Mouse (Mus musculus): ENCODE measurements around the gene Pycr2. TPM values are rescaled to one million over a fixed set of nuclear protein-coding genes. Genes with fewer than 3 reads are reported as not detected.

The Pycr2 gene
- polyA plus RNA-seq, 1 experiment from 2014 or later, result 111 TPM

DNA sequence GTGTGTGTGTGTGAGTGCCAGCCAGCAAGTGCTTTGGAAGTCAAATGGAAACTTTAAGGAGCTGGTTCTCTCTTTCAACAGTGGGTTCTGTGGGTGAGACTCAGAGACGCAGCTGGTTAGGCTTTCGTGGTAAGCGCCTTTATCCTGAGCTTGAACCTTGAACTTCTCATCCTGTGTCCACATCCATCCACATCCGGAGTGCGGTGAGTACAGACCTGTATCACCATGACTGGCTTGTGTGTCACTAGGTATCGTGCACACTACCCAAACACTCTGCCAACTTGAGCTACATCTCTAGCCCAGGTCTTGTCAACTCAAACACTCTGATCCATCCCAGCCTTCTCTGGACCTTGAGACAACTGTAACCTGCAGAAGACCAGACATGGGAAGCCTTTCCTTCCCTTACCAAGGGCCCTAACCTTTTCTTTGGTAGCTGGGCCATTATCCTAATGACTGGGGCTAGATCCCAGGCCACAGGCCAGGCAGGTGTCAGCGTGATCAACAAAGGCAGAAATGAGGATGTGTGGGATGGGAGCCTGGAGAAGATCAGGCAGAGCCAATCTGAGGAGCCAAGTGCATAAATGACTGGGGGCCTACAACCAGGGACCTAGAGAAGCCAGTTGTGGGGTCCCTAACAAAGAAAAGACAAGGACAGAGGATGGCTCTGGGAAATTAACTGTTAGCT is 36.8 kb downstream of the Pycr2 start:
- Histone ChIP-seq H3K9ac (ENCODE audit: low read length) (no peak overlapping the region), H3K4me2 (ENCODE audit: low read depth, low read length, severe bottlenecking) (no peak overlapping the region), H3K27me3 (ENCODE audit: control insufficient read depth, insufficient read depth, low read length) (peaks cover 42% of the 10 kb centered on the region), H3K9me3 (ENCODE audit: control insufficient read depth, low read length) (no peaks in the 10 kb centered on the region), H3K4me3 (ENCODE audit: low read depth, low read length) (no peak overlapping the region), H3K27ac (ENCODE audit: low read depth, low read length) (no peak overlapping the region), H3K4me1 (replicated peaks; ENCODE audit: control insufficient read depth, insufficient read depth, low read length) (peaks cover 4% of the 10 kb centered on the region; the same call in 1 of the 2 replicates), H3K36me3 (ENCODE audit: control insufficient read depth, insufficient read depth, low read length) (no peaks in the 10 kb centered on the region)
- no peak for DNase-seq (ENCODE audit: low spot score)
- WGBS, result 87% methylated on average over 7 of the region's 7 CpGs
- no peak for ATAC-seq (replicated peaks; ENCODE audit: low FRiP score)

DNA sequence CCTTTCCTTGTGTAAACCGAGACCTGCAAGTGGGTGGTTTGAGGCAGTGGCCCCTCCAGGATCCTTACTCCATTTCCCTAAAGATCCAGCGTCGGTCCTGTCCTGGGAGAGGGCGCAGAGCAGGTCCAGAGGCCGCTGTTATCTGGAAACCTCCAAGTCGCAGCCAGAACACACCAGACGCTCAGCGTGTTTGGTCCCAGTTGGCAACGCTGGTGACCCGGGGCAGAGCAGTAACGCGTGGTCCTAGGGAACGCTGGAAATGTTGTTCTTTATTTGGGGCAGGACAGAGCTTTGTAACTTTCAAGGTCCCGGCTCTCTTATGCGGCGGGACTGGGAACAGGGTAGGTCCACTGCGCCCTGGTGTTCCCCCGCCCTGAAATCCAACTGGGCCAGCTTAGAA is 37.6 kb downstream of the Pycr2 start:
- H3K27me3 ChIP-seq (ENCODE audit: control insufficient read depth, insufficient read depth, low read length), result peaks cover 35% of the 10 kb centered on the region
- no peak overlapping the region for H3K27ac ChIP-seq (ENCODE audit: low read depth, low read length)
- no peaks in the 10 kb centered on the region for H3K9me3 ChIP-seq (ENCODE audit: control insufficient read depth, low read length)
- WGBS, result 4% methylated on average over 18 of the region's 18 CpGs
- DNase-seq (ENCODE audit: low spot score), result peak; percentile 64
- no peaks in the 10 kb centered on the region for H3K36me3 ChIP-seq (ENCODE audit: control insufficient read depth, insufficient read depth, low read length)
- ATAC-seq (replicated peaks; ENCODE audit: low FRiP score), result 0 out of 2 replicates have a peak, but pooled peaks have one; percentile 8
- peak overlapping the region; percentile 78 for H3K4me3 ChIP-seq (ENCODE audit: low read depth, low read length)
- peaks cover 4% of the 10 kb centered on the region; the same call in 1 of the 2 replicates for H3K4me1 ChIP-seq (replicated peaks; ENCODE audit: control insufficient read depth, insufficient read depth, low read length)
- H3K9ac ChIP-seq (ENCODE audit: low read length), result peak overlapping the region; percentile 81
- peak overlapping the region; percentile 94 for H3K4me2 ChIP-seq (ENCODE audit: low read depth, low read length, severe bottlenecking)

GRCm38 (mm10) chr1:180942166-180943031 is 38.3 kb downstream of the Pycr2 start, which contains the start of gene Tmem63a:
TSS of gene Tmem63a (plus strand) at chr1:180942344.
- no peaks in the 10 kb centered on the region for H3K9me3 ChIP-seq (ENCODE audit: control insufficient read depth, low read length)
- under 1% methylated on average over 70 of the region's 73 CpGs for WGBS
- peak within 1 kb of the TSS; percentile 78 for H3K4me3 ChIP-seq (ENCODE audit: low read depth, low read length)
- H3K36me3 ChIP-seq (ENCODE audit: control insufficient read depth, insufficient read depth, low read length), result no peaks in the 10 kb centered on the region
- peak within 1 kb of the TSS; percentile 94 for H3K4me2 ChIP-seq (ENCODE audit: low read depth, low read length, severe bottlenecking)
- peaks cover 30% of the 10 kb centered on the region for H3K27me3 ChIP-seq (ENCODE audit: control insufficient read depth, insufficient read depth, low read length)
- peak within 1 kb of the TSS; percentile 81 for H3K9ac ChIP-seq (ENCODE audit: low read length)
- peak; percentile 82 for DNase-seq (ENCODE audit: low spot score)
- H3K27ac ChIP-seq (ENCODE audit: low read depth, low read length), result no peak within 1 kb of the TSS
- H3K4me1 ChIP-seq (replicated peaks; ENCODE audit: control insufficient read depth, insufficient read depth, low read length), result peaks cover 4% of the 10 kb centered on the region; the same call in 1 of the 2 replicates
- peak; percentile 58 for ATAC-seq (replicated peaks; ENCODE audit: low FRiP score)

- no peaks in the 10 kb centered on the region for H3K9me3 ChIP-seq (ENCODE audit: control insufficient read depth, low read length)
- H3K36me3 ChIP-seq (ENCODE audit: control insufficient read depth, insufficient read depth, low read length), result no peaks in the 10 kb centered on the region
- 36% methylated on average over 11 of the region's 11 CpGs for WGBS
- H3K27me3 ChIP-seq (ENCODE audit: control insufficient read depth, insufficient read depth, low read length), result peaks cover 26% of the 10 kb centered on the region
- H3K9ac ChIP-seq (ENCODE audit: low read length), result peak overlapping the region; percentile 81
- H3K4me2 ChIP-seq (ENCODE audit: low read depth, low read length, severe bottlenecking), result peak overlapping the region; percentile 94
- no peak for ATAC-seq (replicated peaks; ENCODE audit: low FRiP score)
- peaks cover 4% of the 10 kb centered on the region; the same call in 1 of the 2 replicates for H3K4me1 ChIP-seq (replicated peaks; ENCODE audit: control insufficient read depth, insufficient read depth, low read length)
- no peak for DNase-seq (ENCODE audit: low spot score)
- peak overlapping the region; percentile 78 for H3K4me3 ChIP-seq (ENCODE audit: low read depth, low read length)
- H3K27ac ChIP-seq (ENCODE audit: low read depth, low read length), result no peak overlapping the region
Observed at GRCm38 (mm10) chr1:180943032-180943644, 39.0 kb downstream of the Pycr2 start.

DNA sequence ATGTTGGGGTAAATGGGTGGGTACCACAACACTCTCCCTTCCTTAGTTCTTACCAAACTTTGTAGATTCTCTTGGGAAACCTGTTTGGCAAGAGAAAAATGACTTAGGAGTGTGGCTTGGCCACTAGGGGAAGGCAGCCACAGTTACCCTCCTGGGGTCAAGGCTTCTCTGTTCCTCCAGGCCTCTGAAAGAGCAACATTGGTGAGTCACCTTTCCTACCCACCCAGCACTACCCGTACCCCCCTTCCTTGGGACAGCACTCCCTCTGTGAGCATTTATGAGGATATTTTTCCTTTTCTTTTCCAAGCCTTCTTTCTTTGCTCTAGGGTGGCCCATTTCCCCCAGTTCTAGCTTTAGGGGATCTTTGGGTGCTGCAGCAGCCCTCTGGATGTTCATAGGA is 39.8 kb downstream of the Pycr2 start:
- Histone ChIP-seq H3K4me1 (replicated peaks; ENCODE audit: control insufficient read depth, insufficient read depth, low read length) (peaks cover 4% of the 10 kb centered on the region; the same call in 1 of the 2 replicates), H3K36me3 (ENCODE audit: control insufficient read depth, insufficient read depth, low read length) (no peaks in the 10 kb centered on the region), H3K4me2 (ENCODE audit: low read depth, low read length, severe bottlenecking) (no peak overlapping the region), H3K4me3 (ENCODE audit: low read depth, low read length) (no peak overlapping the region), H3K27ac (ENCODE audit: low read depth, low read length) (no peak overlapping the region), H3K9me3 (ENCODE audit: control insufficient read depth, low read length) (no peaks in the 10 kb centered on the region), H3K9ac (ENCODE audit: low read length) (no peak overlapping the region), H3K27me3 (ENCODE audit: control insufficient read depth, insufficient read depth, low read length) (peaks cover 26% of the 10 kb centered on the region)
- ATAC-seq (replicated peaks; ENCODE audit: low FRiP score), result no peak
- DNase-seq (ENCODE audit: low spot score), result no peak
- WGBS, result 75% methylated on average over 1 of the region's 1 CpGs

GRCm38 (mm10) chr1:180944553-180944952 is 40.5 kb downstream of the Pycr2 start:
- ATAC-seq (replicated peaks; ENCODE audit: low FRiP score), result no peak
- H3K27ac ChIP-seq (ENCODE audit: low read depth, low read length), result no peak overlapping the region
- 81% methylated on average over 4 of the region's 4 CpGs for WGBS

DNA sequence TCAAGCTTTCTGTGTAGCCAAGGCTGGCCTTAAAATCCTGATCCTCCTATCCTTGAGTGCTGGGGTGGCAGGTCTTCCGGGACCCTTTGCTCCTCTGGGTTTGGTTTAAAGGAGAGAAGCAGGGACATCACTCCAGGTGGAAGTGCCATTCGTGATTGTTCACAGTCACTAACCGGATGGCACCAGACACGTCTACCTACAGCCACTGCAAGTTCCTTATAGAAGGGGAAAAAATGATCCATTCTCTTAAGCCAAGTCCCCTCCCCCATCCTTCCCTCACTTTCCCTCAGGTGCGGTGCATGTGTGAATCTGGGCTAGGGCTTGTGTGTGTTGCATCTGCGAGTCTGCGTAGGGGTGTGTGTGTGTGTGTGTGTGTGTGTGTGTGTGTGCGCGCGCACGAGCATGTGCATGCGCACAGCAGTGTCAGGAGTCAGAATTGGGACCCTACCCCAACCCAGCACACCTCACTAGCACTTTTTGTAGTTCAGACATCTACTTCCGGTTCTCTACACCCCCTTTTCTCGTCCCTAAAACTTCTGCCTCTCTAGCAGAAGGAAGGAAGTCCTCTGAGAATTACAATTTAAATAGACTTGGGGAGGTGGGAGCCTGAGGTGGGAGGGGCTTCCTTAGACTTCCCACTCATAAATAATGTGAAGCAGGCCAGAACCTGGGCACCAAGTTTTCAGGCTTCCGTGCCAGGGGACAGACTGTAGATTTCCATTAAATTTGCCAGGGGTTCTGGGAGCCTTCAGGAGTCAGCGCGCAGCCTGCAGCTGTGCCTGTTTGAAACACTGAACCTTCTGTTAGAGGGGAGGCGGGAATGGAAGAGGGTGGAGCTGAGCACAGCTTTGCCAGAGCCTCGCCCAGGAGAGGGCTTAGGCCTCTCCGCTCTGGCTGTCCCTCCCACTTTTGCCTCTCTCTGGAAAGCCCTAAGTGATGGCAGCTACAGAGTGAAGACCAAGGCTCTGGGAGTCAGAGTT is 41.2 kb downstream of the Pycr2 start:
- Histone ChIP-seq H3K4me1 (replicated peaks; ENCODE audit: control insufficient read depth, insufficient read depth, low read length) (peaks cover 4% of the 10 kb centered on the region; the same call in 1 of the 2 replicates), H3K4me3 (ENCODE audit: low read depth, low read length) (no peak overlapping the region), H3K27ac (ENCODE audit: low read depth, low read length) (no peak overlapping the region), H3K27me3 (ENCODE audit: control insufficient read depth, insufficient read depth, low read length) (peaks cover 26% of the 10 kb centered on the region), H3K36me3 (ENCODE audit: control insufficient read depth, insufficient read depth, low read length) (no peaks in the 10 kb centered on the region), H3K4me2 (ENCODE audit: low read depth, low read length, severe bottlenecking) (peak overlapping the region; percentile 28; the same call in 1 of the 2 replicates), H3K9ac (ENCODE audit: low read length) (peak overlapping the region; percentile 0; the same call in 1 of the 2 replicates), H3K9me3 (ENCODE audit: control insufficient read depth, low read length) (no peaks in the 10 kb centered on the region)
- peak; percentile 67 for DNase-seq (ENCODE audit: low spot score)
- ATAC-seq (replicated peaks; ENCODE audit: low FRiP score), result peak; percentile 54; the same call in 1 of the 2 replicates
- 27% methylated on average over 20 of the region's 20 CpGs for WGBS

More at GRCm38 (mm10) chr1:180944553-180944952, 40.5 kb downstream of the Pycr2 start:
- Histone ChIP-seq H3K9me3 (ENCODE audit: control insufficient read depth, low read length) (no peaks in the 10 kb centered on the region), H3K36me3 (ENCODE audit: control insufficient read depth, insufficient read depth, low read length) (no peaks in the 10 kb centered on the region), H3K4me1 (replicated peaks; ENCODE audit: control insufficient read depth, insufficient read depth, low read length) (peaks cover 4% of the 10 kb centered on the region; the same call in 1 of the 2 replicates), H3K27me3 (ENCODE audit: control insufficient read depth, insufficient read depth, low read length) (peaks cover 26% of the 10 kb centered on the region), H3K9ac (ENCODE audit: low read length) (no peak overlapping the region), H3K4me2 (ENCODE audit: low read depth, low read length, severe bottlenecking) (no peak overlapping the region), H3K4me3 (ENCODE audit: low read depth, low read length) (no peak overlapping the region)
- no peak for DNase-seq (ENCODE audit: low spot score)

Measured in forebrain, embryonic 11.5 days (tissue).